Mouse (Mus musculus) small intestine, adult 2 months (tissue): ENCODE measurements at regions not wholly inside any gene's neighbourhood (a gene's known extent, or its start where the extent isn't known, plus 50 kb on each side); places are given as distances from the start of the nearest gene placed in this dataset.

ENCODE experiments used
- CTCF ChIP-seq: fragments of 200-500 bp; IDR thresholded peaks from 2 replicates; pipeline ENCODE4 v1.5.1; 2012; ENCODE audit warnings: low read depth, mild to moderate bottlenecking, control low read depth, inconsistent platforms, low read length, moderate library complexity, mixed read lengths; ENCODE audit not compliant: insufficient replicate concordance, insufficient read length; ENCODE audit errors: extremely low read depth
- POLR2A ChIP-seq: fragments of 200-500 bp; IDR thresholded peaks from 2 replicates; pipeline ENCODE4 v1.6.1; 2012; ENCODE audit warnings: low read depth, mild to moderate bottlenecking, control low read depth, inconsistent platforms, low read length, moderate library complexity

GRCm38 (mm10) chr2:131416482-131416881 is 63.8 kb upstream of the Rnf24 start:
- TF ChIP-seq POLR2A (no peak), CTCF (peak; percentile 86)
